Mouse (Mus musculus): ENCODE measurements around the gene Upk2. TPM values are rescaled to one million over a fixed set of nuclear protein-coding genes. Genes with fewer than 3 reads are reported as not detected.

The Upk2 gene
- total RNA-seq (2021), result not detected
- long read RNA-seq, experiment 1, result 0 reads
- long read RNA-seq, experiment 2, result 0 reads

DNA sequence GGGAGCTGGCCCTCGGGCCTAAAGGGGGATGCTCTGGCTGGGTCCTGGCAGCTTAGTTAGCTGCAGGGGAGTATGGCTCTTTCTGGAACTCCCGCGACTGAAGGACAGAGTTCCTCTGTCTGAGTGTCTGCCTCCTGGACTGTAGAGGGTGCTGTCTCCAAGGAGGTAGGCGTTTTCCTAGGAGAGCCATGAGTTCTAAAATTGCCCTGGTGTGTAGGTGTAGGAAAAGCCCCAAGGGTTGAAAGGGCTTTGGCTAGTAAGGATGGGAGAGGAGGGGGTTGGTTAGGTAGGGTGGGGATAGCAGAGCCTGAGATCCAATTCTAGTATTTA, at the start of gene Upk2:
Gene Upk2 (minus strand): TSS at position 86 of the 330 bp plus-strand sequence.
- no peak for DNase-seq (ENCODE audit: low spot score in 2 of 2)

DNA sequence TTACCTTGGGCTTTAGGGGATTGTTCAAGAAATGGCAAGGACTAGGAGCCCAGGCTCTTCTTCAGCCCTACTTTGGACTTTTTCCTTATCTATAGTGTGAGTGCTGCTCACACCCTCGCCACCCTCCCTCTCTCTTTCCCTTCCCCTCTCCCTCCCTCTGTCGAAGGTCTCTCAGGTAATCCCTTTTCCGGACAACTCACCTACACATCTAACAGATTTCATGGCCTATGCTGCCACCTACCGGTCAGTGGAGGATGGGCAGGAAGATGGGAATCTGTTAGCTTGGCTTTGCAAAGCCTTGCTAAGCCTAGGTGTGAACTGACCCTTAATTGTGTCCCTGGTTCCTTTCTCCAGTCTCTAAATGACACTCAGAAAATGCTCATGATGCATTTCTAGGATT, 47.2 kb upstream of the Upk2 start:
- DNase-seq (ENCODE audit: low spot score in 2 of 2), result no peak

DNA sequence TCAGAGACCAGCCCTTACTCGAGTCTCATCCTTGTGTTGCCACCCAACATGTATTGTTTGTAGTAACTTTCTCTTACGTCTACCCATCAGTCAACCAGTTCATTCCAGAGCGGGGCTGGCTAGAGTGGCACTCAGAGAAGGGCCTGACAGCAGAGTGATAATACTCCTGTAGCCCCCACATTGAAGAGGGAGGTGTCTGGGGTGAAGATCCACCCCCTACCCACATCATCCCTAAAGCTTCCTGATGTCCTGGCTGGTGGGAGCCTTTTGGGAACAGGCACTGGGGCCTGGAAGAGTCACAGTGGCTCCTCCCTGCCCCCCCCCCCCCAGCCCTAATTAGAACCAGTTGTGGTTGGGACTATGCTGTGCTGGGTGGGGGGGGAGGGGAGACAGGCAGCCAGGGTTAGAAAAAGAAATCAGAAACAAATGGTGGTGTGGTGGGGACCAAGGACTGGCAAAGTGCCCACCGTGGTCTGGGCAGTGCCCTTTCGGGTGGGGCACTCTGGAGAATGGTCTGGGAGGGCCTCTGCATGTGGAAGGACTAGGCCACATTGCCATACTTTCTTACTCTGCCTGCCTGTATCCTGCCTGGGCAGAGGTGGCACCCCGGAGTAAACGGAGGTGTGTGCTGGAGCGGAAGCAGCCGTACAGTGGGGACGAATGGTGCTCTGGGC, 46.6 kb upstream of the Upk2 start:
- DNase-seq (ENCODE audit: low spot score in 2 of 2), result no peak

DNA sequence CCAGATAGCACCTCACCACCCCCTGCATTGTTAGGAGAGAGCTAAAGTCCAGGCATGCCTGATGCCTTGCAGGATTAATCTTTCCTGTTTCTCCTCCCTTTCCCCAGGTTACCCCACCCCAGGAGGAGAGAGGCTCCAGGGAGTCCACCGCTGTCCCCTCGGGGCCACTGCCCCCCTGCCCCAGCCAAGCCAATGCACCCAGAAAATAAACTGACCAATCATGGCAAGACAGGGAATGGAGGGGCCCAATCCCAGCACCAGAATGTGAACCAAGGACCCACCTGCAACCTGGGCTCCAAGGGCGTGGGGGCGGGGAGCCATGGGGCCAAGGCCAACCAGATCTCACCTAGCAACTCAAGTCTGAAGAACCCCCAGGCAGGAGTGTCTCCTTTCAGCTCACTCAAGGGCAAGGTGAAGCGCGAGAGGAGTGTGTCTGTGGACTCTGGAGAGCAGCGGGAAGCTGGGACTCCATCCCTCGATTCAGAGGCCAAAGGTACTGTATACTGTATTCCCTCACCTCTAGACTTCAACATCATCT, 45.9 kb upstream of the Upk2 start:
- peak in 1 of 2 experiments; percentile 3 for DNase-seq (ENCODE audit: low spot score in 2 of 2)

GRCm38 (mm10) chr9:44500163-44500533, 45.4 kb upstream of the Upk2 start:
- DNase-seq (ENCODE audit: low spot score in 2 of 2), result peak in 1 of 2 experiments; percentile 2

DNA sequence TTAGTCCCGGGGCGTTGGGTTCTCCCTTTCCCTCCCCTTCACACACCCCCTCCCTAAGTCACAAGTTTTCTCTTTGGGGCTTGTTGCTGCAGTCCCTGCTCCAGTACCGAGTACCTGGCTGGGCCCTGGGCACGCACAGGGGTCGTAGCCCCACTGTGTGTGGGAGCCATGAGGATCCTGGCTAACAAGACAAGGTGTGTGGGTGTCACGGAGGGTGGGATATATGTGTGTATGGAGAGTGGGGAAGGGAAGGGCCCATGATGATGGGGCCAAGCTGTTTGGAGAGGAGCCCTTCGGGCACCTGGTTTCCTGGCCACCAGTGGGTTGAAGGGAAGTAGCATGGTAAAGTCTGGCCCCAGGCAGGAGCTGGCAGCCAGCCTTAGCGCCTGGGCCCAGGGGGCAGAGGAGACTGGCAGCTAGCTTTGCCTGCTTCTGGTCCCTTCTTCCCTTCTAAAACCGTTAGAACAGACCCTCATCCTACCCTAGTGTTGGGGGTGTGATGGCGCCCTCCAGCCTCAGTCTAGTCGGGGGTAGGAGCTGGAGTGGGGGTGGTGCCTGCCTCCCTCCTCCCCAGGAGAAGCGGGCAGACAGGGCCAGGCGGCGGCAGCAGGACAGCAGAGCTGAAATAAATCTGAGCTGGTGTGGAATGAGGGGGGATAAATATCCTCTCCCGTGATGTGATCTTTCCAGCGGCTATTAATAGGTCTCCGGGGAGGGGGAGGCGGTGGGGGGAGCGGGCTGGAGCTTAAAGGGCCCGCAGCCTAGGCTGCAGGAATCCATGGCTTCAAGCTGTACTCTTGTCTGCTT, 44.8 kb upstream of the Upk2 start:
- DNase-seq (ENCODE audit: low spot score in 2 of 2), result no peak

DNA sequence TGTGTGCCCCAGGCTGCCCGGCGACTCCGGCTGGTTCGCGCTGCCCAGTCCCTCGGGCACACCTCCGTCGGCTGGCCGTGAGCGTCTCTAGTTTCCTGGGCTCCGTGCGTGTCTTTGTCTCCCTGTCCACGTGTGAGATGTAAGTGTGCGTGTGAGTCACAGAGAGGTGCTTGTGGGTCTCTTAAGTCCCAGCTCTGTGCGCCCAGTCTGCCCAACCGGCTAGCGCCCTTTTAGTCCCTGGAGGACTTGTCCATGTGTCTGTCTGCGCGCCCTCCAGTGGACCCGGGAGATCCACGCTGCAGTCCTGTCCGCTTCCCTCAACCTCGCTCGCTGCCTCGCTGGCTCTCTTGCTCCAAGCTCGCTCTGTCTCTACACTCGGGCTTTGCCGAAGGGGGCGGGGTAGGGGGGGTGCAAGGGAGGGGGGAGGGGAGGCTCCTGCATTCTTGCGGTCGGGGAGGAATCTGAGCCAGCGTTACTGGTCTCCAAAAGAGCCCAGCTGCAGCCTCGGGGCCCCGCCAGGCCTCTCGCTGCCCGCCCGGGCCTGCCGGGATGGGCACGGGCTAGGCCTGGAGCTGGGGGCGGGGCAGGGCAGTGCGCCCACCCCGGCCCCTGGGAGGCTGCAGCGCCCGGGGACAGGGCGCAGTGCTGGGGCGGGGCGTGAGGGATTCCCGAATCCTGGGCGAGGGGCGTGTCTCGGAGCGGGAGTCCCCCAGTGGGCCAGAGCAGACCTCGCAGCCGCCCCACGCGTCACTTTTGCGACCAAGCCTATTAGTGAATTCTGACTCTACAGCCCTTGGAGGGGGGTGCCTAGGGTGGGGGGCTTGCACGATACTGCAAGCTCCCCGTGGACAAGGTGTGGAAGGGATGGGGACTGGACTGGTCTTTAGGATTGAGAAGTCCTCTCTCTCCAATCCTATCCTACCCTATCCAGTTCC, 43.9 kb upstream of the Upk2 start:
- DNase-seq (ENCODE audit: low spot score in 2 of 2), result no peak

- no peak for DNase-seq (ENCODE audit: low spot score in 2 of 2)
These were observed 43.0 kb upstream of the Upk2 start for GRCm38 (mm10) chr9:44497624-44498377.

DNA sequence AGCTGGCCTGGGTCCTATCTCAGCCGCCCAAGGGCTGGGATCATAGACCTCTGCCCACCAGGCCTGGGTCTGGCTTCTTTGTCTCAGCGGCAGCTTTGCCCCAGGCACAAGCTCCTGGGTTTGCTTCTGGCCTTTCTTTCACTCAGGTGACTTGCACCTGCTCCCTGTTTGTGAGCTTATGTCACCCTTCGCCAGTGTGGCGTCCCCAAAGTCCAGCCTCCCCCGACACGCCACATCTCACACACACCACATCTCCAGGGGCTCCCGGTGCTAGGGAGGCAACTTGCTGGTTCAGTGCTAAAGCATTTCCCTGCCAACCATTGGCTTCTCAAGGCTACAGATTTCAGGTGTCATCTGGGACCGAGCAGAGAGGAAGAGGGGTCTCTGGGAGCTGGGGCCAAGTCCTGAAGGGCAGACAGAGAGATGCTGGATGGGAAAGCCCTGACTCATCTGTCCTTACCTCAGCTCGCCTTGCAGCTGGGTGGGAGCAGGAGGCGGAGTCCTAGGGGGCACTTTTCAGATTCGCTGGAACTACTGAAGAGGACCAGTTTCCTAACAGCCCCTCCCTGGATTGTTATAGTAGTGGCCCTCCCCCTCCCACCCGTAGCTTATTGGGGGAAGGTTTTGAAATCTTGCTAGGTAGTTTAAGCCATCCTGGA, 42.2 kb upstream of the Upk2 start:
- no peak for DNase-seq (ENCODE audit: low spot score in 2 of 2)

DNA sequence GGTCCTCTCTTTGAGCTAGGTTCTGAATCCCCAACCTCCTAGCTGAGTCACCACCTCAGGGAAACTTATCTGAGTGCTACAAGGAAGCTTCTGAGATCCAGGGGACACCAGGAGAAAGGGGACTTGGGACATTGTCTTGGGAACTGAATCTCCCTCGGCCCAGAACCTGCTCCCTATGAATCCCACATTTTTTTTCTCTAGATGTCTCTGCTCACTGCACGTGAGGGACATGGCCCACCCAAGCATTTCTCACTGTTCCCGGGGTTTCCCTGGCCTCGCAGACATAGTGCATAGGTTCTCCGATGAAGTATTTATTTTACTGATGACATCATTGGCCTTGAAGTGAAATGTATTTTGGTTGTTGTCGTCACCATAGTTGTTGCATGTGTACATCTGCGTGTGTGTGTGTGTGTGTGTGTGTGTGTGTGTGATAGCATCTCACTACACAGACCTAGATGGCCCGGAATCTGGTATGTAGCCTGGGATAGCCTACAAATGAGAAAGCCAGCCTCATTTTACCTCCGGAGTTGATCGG, 41.1 kb upstream of the Upk2 start:
- no peak for DNase-seq (ENCODE audit: low spot score in 2 of 2)

- DNase-seq (ENCODE audit: low spot score in 2 of 2), result no peak
These were observed 40.4 kb upstream of the Upk2 start for GRCm38 (mm10) chr9:44494863-44495809.

DNA sequence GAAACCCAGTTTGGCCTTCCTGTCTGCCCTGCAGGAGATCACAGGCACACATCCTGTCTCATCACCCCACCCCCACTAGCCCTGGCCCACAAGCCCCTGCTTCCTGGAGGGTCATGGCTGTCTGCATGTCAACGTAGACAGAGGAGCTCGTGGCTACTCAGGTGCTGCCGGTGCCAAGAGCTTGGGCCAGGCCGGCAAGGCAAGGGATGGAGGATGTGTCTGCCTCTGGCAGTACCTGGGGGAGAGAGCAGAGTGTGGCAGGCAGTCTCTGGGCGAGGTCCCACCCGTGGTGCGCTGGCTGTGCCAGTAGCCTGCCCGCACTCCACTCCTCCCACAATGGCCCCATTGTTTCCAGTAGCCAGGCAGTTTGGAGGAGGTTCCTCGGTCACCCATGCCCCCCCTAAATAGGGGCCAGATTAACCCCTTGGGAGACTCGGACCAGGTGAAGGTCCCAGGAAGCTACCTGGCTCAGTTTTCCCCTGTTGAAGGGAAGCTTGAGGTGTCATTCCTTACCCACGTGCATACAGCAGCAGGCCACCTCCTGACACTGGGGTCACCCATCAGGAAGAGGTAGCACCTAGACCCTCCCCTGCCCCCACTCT, 39.6 kb upstream of the Upk2 start:
- DNase-seq (ENCODE audit: low spot score in 2 of 2), result no peak

DNA sequence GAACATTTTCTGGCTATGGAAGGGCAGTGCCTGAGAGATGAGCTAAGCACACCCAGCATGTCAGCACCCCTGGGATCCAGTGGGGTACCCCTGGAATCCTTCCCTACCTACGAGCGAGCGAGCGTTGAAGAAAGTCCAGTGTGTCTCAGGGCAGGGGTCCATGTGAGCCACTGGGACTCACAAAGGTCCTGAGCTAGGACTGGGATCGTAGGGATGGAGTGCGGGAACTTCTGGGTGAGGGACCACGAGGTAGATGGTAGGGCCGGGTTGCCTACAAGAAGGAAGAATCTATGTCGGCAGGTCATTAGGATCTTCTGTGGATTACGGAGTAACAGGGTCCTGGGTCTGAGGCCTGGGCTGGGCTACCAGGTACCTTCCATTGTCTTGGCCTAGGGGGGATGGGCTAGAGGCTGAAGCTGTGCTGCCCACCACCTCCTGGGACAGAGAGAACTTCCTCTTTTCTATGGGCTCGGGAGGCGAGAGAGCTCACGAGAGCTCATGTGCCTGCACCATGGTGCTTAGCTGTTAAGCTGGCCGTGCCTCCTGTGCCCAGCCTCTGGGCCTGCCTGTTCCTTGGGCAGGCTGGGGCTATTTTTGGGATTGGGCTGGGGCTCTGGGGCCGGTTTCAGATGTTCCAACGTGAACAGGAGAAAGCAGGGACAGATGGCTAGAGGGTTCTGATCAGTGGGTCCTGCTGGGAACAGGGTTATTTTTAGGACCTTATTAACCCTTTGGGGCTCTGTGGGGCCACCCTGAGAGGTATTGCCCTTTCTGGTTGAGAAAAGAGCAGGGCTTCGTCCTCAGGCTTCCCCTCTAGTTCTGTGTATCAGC, 38.1 kb upstream of the Upk2 start:
- no peak for DNase-seq (ENCODE audit: low spot score in 2 of 2)

DNA sequence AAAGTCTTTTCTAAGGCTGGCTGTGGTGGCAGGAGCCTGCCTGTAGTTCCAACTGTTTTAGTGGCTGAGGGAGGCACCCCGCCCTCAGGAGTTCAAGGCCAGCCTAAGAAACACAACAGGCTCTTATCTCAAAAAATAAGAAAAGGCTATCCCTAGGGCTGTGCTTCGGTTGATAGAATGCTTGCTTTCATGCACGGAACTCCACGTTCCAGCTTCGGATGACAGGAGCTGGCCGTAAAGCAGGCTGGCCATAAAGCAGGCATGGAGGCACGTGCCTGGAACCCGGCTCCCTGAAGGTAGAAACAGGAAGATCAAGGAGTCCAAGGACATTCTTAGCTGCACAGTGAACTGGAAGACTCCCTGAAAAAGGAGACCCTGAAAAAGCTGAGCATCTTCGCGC, 36.6 kb upstream of the Upk2 start:
- no peak for DNase-seq (ENCODE audit: low spot score in 2 of 2)

GRCm38 (mm10) chr9:44490086-44490967, 35.6 kb upstream of the Upk2 start:
- DNase-seq (ENCODE audit: low spot score in 2 of 2), result no peak

DNA sequence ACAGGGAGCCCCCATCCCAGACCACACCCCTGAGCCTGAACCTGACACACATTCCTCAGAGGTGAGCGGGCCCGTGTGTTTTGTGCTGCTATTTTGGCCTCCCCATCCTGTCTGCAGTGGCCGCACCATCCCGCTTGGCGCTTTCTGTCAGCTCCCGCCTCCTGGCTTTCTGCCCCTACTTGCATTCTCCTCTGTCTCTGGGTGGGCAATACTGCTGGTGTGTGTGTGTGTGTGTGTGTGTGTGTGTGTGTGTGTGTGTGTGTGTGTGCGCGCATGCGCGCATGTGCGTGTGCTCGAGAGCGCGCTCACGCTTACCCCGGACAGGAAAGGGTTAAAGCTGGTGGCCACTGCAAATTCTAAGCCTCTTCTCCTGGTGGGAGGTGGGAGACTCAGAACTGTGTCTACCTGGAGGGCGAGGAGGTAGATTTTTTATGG, 34.9 kb upstream of the Upk2 start:
- DNase-seq (ENCODE audit: low spot score in 2 of 2), result no peak
